Mouse (Mus musculus) spleen, postnatal 10 days (tissue): Measurements from ENCODE around the gene Tbx4.

Source experiments
- DNase-seq, 2 experiments: peaks; one replicate each; pipeline ENCODE4 v3.0.0; 2021 to 2022; ENCODE audit warnings: low spot score in 2 of 2

The Tbx4 gene

GRCm38 (mm10) chr11:85900291-85900690 lies 14.1 kb downstream of the Tbx4 start:
- no peak for DNase-seq

DNA sequence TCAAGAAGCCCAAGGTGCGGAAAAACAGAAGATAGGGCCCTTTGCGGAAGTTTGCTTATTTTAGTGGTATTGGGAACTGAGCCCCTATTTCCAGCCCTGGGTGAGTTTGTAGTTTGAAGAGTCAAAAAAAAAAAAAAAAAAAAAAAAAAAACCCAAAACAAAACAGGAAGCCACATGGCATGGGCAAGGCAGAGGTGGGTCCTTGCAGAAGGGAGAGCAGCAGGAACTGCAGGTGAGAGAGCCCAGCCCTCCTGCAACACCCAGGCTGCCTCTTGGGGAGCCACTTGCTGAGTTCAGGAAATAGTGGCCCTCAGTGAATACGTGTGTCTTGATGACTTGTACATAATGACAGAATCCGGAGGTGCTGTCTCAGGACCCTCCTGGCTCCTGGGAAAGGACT lies 23.3 kb downstream of the Tbx4 start:
- DNase-seq, result no peak

GRCm38 (mm10) chr11:85910133-85910532 lies 23.9 kb downstream of the Tbx4 start:
- DNase-seq, result no peak

DNA sequence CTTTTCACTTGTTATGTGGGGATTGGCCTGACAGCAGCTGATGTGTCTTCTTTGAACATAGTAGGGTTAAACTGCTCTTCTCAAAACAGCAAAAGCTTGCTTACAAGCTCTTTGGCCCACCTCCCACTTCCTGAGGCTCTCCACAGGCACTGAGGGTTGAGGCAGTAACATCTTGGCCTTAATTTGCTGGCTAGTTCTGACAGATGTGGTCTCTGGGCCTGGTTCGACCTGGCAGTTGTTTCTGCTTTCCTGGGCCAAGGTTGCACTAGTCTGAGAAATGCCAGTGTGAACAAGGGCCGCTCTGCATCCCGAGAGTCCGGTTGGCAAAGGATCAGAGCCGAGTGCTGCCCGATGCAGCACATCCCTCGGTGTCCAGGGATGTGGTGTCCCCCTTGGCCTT lies 27.3 kb downstream of the Tbx4 start:
- no peak for DNase-seq

- DNase-seq, result no peak
Measured at GRCm38 (mm10) chr11:85917091-85917992, 31.1 kb downstream of the Tbx4 start.

DNA sequence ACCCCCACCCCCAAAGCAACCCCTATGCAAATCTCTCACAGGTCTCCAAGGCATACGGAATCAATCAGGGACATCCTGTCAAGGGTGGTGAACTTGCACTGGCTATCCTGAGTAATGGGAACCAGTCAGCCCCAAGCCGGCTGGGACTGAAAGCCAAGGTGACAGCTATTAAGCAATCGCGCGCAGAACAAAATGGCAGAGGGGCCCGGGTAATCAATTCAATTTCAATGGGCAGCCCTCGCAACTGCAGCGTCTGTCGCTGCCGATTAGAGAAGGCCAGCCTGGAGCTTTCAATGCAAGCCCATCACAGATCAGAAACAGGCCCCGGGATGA lies 31.7 kb downstream of the Tbx4 start:
- DNase-seq, result no peak

DNA sequence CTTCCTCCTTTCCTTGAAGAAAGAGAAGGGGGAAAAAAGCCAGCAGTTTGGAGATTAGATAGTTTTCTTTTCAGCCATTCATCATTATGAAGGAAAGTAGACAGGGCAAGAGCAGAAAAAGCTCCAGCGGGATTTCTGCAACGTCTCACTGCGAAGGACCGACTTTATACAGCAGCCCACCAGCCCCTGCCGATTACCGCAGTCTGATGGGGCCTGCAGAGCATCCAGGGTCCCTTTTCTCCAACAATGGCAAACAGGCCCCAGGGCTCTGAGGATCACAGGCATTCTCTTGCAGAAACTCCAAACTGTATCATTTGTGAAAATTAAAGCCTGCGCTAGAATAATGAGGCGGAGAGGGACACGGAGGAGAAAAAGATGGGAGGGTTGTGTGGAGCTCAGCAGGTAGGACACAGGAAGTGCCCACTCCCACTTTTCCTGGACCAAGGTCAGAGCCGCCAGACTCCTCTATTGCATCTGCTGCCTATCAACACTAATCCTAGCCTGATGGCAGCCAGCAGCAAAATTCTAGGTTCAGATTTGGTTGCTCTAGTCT lies 32.2 kb downstream of the Tbx4 start:
- no peak for DNase-seq

DNA sequence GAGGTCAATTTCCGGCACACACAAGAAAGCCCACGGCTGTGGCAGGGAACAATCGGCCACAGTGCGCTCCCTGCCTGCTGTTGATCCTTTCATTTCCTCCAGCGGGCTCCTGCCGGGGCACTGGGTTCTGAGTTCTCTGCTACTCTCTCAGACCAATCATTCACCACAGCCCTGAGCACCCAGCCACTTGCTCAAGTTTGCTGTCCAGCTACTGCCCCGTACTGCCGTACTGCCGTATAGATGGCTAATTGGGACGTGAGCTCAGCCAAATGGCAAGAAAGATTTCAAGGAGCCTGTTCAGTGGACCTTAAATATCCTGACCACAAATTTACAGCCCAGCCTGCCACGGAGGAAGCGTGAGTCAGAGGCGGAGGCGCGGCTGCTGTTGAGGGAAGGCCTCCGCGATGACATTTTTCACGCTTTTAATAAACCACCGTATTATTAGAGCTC lies 39.1 kb downstream of the Tbx4 start:
- DNase-seq, result peak in 1 of 2 experiments; percentile 16

GRCm38 (mm10) chr11:85926287-85926764 lies 40.1 kb downstream of the Tbx4 start:
- no peak for DNase-seq

GRCm38 (mm10) chr11:85928106-85928505 lies 41.9 kb downstream of the Tbx4 start:
- DNase-seq, result no peak

DNA sequence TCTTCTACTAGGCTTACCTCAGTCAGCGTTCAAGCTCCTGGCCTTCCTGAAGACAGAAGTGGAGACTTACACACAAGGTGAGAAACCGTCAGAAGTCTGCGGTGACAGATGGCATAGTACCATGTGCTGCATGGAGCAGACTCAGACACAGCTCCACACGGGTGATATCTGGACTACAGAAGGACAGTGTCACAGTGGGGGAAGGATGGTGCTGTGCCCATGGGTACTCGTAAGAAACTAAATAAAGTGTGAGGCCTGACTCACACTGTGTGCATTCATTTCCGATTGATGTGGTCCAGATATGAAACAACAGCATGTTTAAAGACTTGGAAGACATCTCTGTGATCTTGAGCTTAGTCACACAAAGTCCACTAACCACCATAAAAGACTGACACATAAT lies 43.4 kb downstream of the Tbx4 start:
- no peak for DNase-seq

DNA sequence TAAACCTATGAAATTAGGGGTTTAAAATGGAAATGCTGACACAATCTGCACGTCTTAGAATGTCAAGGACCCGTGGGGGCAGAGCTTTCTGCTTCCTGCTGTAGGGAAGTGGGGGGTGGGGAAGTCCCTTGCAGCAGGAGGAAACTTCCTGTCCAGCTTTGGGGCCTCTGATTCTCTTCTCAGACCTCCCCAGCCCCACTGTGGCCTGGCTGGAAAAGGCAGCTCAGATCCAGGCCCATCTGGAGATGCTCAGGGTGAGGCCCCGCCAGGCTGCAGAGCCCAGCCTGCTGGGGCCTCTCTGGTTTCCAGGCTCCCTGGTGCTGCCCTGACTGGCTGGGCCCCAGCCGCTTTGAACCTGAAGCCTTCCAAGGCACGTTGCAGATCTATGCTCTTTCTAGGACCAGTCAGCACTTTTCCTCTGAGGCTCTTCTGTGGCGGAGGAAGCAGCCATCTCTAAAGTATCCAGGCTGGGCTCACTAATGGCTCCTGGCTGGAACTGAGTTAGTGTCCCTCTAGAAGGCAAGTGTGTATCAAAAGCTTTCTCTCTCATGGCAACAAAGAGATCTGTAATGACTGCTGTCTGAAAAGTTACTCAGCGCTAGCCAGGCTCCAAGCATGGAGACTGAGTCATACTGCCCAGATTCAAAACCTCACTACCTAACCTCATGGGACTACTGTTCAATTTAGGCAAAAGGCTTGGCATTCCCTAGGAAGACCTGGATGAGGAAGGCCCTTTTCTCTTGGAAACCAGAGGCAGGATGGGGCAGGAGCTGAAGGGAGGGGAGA lies 55.8 kb downstream of the Tbx4 start:
- no peak for DNase-seq

DNA sequence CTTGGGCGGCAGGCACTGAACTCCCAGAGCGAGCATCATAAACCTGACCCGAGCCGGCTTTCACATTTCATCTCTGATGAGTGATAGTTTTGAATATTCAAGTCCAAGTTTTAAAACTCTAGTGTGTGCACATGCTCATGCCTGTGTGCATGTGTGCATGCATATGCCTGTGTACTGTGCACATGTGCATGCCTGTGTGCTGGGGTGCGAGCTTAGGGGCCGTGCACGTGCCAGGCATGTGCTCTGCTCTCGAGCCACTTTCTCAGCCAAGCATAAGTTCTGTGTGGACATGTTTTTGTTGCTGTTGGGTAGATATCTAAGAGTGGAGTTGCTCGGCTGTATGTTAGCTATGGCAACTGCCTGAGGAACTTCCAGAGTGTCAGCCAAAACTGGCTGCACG lies 62.5 kb downstream of the Tbx4 start:
- DNase-seq, result no peak

DNA sequence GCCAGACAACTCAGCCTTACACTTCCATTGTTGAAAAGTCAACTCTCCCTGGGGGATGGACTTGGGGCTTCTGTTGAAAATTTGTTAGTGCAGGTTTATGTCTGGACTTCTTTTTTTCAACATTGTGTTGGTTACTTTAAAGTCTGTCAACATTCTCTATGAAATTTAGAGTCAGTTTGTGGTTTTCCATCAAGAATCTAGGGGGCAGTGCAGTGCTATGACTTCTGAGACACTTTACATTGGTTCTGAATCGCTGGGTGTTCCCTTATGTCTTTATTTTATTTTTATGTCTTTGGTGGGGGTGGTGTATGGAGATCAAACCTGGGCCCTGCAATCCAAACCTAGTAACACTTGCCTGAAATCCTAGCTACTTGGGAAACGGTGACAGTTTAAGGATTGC lies 63.5 kb downstream of the Tbx4 start:
- DNase-seq, result no peak

GRCm38 (mm10) chr11:85952538-85952937 lies 66.3 kb downstream of the Tbx4 start:
- DNase-seq, result no peak

DNA sequence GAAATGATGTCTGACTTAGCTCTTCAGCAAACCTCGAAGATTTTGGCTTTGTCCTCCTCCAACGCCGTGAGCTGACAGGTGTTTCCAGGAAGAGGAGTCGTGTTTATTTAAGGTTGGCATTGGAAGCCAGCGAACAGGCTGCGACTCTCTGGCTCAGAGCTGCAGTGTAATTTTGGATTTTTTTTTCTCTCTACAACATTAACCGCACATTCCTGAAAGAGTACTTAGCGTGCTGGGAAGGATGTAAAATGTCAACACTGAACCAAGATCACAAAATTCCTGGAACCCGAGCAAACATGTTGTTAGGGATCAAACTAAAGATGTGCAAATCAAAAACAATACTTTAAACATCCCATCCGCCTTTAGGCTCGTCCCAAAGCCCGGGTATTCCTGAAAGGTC lies 69.4 kb downstream of the Tbx4 start:
- no peak for DNase-seq

- DNase-seq, result no peak
Measured at GRCm38 (mm10) chr11:85956422-85956821, 70.2 kb downstream of the Tbx4 start.

DNA sequence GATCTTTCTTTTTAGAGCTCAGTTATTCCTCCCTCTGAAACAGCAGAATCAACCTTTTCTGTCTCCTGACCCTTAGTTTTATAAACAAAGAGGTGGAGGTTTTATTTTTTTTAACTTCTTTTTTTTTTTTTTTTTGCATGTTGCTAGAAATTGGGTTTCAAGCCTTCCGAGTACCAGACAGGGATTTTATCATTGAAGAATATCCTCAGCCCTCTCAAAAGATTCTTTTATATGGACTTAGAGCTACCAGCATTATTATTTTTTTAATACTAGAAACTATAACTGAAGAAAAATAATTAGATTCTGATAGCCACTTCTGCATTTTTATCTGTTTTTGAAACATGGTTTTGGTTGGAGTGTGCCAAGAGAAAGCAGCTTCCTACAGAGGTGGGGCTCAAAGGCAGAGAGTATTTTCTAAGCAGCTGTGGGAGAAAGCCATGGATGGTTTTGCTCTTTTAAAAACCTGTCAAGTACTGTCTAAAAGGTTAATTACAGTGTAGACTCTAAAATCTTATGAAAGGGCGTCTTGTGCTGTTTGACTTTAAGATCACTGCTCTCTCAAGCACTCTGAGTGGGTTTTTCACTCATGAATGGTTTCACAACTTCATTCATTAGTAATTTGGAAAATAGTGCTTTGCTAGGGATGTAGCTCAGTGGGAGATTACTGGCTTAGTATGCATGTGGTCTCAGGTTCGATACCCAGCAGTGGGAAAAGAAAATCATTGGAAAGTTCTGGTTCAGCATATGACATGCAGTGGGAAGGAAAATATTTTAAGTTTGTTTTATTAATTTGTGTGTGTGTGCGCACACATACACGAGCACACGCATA lies 70.9 kb downstream of the Tbx4 start:
- DNase-seq, result no peak

DNA sequence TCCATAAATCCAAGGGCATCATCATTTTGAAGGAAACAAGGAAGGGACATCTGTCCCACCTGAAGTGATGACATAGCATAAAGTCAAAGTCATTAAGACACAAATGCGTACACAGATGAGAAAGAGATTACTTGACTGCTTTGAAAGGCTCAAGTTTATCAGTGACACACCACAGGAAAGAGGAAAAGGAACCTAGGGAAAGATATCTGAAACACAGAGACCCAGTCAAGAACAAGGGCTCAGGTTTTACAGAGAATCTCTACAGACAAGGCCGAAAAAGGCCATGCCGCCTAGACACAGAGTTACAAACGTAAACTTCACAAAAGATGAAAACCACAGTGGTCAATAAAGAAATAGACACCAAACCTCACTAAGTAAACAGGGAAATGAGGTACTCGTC lies 73.6 kb downstream of the Tbx4 start:
- no peak for DNase-seq

- no peak for DNase-seq
Measured at GRCm38 (mm10) chr11:85960273-85960672, 74.1 kb downstream of the Tbx4 start.

DNA sequence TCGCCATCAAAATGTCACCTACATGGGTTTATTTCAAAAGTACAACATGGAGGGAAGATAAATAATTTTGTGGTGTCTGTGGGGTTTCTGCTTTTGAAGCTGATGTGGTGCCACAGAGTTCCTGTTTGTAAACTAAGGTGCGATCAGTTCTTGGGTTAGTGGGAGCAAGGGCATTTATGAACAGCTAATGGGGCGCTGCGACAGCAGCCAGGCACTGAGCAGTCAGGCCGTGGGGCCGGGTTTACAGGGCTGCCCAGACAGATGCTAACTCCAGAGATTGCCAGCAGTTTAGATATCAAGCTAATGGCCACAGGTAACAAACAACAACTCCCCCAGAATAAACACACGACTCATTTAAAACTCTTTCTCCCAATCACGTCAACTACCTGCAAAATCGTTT lies 75.3 kb downstream of the Tbx4 start:
- DNase-seq, result no peak
